Mouse (Mus musculus) forebrain, embryonic 13.5 days (tissue): ENCODE data around the gene Amy2a5. TPM values are rescaled to one million over a fixed set of nuclear protein-coding genes. Genes with fewer than 3 reads are reported as not detected.
"Not testable (repeated sequence)": the region's sequence is repeated elsewhere in the genome, so short reads cannot be mapped to it uniquely, and the experiment has no call there.

Experiments used
- ATAC-seq: fragments of 200-750 bp; cut with Nextera tagmentation; 2 replicates; pipeline ENCODE4 v1.8.0; 2017
- H3K27ac ChIP-seq: fragments of 300-500 bp; sonication (generic); 2 replicates; pipeline ENCODE4 v1.5.1; 2015; ENCODE audit warnings: inconsistent platforms, mild to moderate bottlenecking, moderate library complexity
- H3K27me3 ChIP-seq: fragments of 300-500 bp; sonication (generic); 2 replicates; pipeline ENCODE4 v1.6.1; 2015; ENCODE audit warnings: mild to moderate bottlenecking, inconsistent platforms
- H3K36me3 ChIP-seq: fragments of 300-500 bp; sonication (generic); 2 replicates; pipeline ENCODE4 v1.6.1; 2015; ENCODE audit warnings: mild to moderate bottlenecking, inconsistent platforms; ENCODE audit not compliant: poor library complexity, severe bottlenecking
- H3K4me1 ChIP-seq: fragments of 300-500 bp; sonication (generic); 2 replicates; pipeline ENCODE4 v1.6.1; 2015; ENCODE audit warnings: inconsistent platforms
- H3K4me2 ChIP-seq: fragments of 300-500 bp; sonication (generic); 2 replicates; pipeline ENCODE4 v1.6.1; 2015; ENCODE audit warnings: inconsistent platforms, mild to moderate bottlenecking, moderate library complexity
- H3K4me3 ChIP-seq: fragments of 300-500 bp; sonication (generic); 2 replicates; pipeline ENCODE4 v1.5.1; 2015; ENCODE audit warnings: mild to moderate bottlenecking, inconsistent platforms
- H3K9ac ChIP-seq: fragments of 300-500 bp; sonication (generic); 2 replicates; pipeline ENCODE4 v1.6.1; 2015; ENCODE audit warnings: mild to moderate bottlenecking, inconsistent platforms
- H3K9me3 ChIP-seq: fragments of 300-500 bp; sonication (generic); replicated peaks from 2 replicates; pipeline ENCODE4 v1.6.1; 2016; ENCODE audit warnings: inconsistent platforms
- WGBS: fragments of 180-500 bp; shearing (Covaris S2); methylation state at CpG from one replicate; pipeline ENCODE4 v1.1.7; 2015; 5-methylcytosine and 5-hydroxymethylcytosine counted together
- polyA plus RNA-seq: library from polyadenylated mRNA; unstranded; fragments of >200 nt; fragmentation: Nextera tagmentation; extraction: Ambion mirVana; gene quantifications from 2 replicates; pipeline ENCODE4 v1.2.1, GENCODE M21; 2015

Amy2a5 gene
- polyA plus RNA-seq, result 0.62 TPM in 1 of 2 replicates, not detected in the other

DNA sequence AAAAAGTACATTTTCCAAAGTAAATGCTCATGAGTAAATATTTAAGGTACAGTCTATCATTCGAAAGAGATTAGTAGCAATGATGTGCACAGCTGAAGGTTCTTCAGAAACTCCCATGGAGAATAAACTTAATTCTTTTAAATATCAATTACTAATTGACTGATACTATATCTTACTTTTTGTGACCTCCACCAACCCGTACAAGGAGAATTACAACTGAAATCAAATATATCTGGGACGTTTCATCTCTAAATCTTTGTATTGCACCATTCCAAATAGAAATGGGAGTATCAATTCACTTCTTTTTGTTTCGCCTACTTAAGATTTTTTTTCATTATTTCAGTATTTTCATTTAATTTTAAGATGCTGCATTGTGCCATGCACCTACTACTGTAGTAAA lies at the start of gene Amy2a5:
Amy2a5 (minus strand) TSS at position 101 of the 400 bp plus-strand sequence.
- not testable (repeated sequence) for ATAC-seq, H3K27me3 ChIP-seq
- no CpG with 5 or more reads among the region's 4 CpGs for WGBS

DNA sequence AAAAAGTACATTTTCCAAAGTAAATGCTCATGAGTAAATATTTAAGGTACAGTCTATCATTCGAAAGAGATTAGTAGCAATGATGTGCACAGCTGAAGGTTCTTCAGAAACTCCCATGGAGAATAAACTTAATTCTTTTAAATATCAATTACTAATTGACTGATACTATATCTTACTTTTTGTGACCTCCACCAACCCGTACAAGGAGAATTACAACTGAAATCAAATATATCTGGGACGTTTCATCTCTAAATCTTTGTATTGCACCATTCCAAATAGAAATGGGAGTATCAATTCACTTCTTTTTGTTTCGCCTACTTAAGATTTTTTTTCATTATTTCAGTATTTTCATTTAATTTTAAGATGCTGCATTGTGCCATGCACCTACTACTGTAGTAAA lies 32.7 kb upstream of the Amy2a5 start, which contains the start of gene Amy2a4:
Amy2a4 (minus strand) TSS at position 101 of the 400 bp plus-strand sequence.
- H3K27ac ChIP-seq, H3K36me3 ChIP-seq, ATAC-seq, H3K4me2 ChIP-seq, H3K4me1 ChIP-seq, H3K4me3 ChIP-seq, H3K9me3 ChIP-seq, H3K9ac ChIP-seq, H3K27me3 ChIP-seq: not testable (repeated sequence)
- no CpG with 5 or more reads among the region's 4 CpGs for WGBS

More for the DNA sequence above, at the start of gene Amy2a5:
- not testable (repeated sequence) for H3K36me3 ChIP-seq, H3K4me3 ChIP-seq, H3K4me2 ChIP-seq, H3K4me1 ChIP-seq, H3K27ac ChIP-seq, H3K9me3 ChIP-seq, H3K9ac ChIP-seq

DNA sequence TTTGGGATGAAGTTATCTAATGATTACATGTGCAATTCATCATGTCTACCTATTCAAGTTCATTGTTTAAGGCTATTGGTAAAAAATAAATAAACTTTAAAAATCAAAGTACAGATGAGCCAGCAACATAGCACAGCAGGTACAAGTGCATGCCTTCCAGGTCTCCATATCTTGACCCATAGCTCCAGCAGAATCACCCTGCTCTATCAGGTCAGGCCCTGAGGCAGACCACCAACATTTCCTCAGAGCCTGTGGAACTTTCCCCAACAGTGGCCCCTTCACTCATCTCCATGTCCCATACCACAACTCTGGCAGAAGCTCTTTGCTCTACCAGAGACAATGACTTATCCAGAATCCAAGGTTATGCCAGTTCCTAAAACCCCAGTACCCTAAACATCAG lies 21.6 kb upstream of the Amy2a5 start:
- H3K9ac ChIP-seq, H3K4me3 ChIP-seq, H3K4me2 ChIP-seq, H3K27ac ChIP-seq, H3K9me3 ChIP-seq, H3K36me3 ChIP-seq, H3K4me1 ChIP-seq, H3K27me3 ChIP-seq, ATAC-seq: not testable (repeated sequence)

DNA sequence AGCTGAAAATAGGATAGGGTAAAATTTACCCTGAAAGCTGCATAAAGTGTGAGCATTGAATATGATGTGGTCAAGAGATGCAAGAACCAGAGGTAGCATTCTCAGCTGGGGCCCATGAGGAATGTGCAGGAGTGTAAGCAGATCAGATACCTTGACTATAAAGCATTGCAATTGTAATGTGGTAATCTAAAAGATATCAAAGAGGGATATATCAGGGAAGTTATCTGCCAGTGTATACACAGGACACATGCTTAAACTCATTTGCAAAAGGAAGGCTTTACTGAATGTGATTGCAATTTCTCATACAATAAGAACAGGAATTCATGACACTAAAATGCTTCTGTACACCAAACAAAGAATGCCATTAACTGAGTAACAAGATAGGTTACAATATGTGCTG lies 20.9 kb upstream of the Amy2a5 start:
- H3K4me2 ChIP-seq, H3K9ac ChIP-seq, H3K27me3 ChIP-seq, H3K27ac ChIP-seq, H3K4me3 ChIP-seq, H3K4me1 ChIP-seq, H3K36me3 ChIP-seq, ATAC-seq, H3K9me3 ChIP-seq: not testable (repeated sequence)

DNA sequence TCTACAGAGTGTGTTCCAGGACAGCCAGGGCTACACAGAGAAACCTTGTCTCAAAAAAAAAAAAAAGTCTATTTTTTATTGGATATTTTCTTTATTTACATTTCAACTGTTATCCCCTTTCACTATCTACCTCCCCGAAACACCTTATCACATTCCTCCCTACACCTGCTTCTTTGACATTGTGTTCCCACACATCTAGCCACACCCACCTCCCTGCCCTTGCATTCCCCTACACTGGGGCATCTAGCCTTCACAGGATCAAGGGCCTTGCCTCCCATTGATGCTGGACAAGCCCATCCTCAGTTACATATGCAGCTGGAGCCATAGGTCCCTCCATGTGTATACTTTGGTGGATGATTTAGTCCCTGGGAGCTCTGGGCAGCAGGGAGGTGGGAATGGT lies 31.5 kb downstream of the Amy2a5 start:
- H3K36me3 ChIP-seq, result no peaks in the 10 kb centered on the region
- H3K4me2 ChIP-seq, result no peak overlapping the region
- WGBS, result 87% methylated on average over 1 of the region's 1 CpGs
- H3K27ac ChIP-seq, result no peak overlapping the region
- no peak overlapping the region for H3K9ac ChIP-seq
- no peak overlapping the region for H3K4me3 ChIP-seq
- no peaks in the 10 kb centered on the region for H3K27me3 ChIP-seq
- H3K4me1 ChIP-seq, result no peaks in the 10 kb centered on the region
- H3K9me3 ChIP-seq, result no peaks in the 10 kb centered on the region
- no peak for ATAC-seq

Other genes with a start within 250 kb of the Amy2a5 start
- gene Amy2a4, start 32.6 kb upstream of the Amy2a5 start, polyA plus RNA-seq, result not detected in 2 replicates
- not detected in 2 replicates for gene Amy2a3, start 65.2 kb upstream of the Amy2a5 start, polyA plus RNA-seq
- gene Amy2a2, start 97.8 kb upstream of the Amy2a5 start, polyA plus RNA-seq, result not detected in 2 replicates